Mouse (Mus musculus) midbrain, embryonic 11.5 days (tissue): ENCODE measurements around the gene Ap5b1. TPM values are rescaled to one million over a fixed set of nuclear protein-coding genes. Genes with fewer than 3 reads are reported as not detected.

Source experiments
- ATAC-seq: fragments of 200-750 bp; cut with Nextera tagmentation; 2 replicates; pipeline ENCODE4 v1.8.0; 2017; ENCODE audit warnings: moderate TSS enrichment, moderate library complexity; ENCODE audit not compliant: low FRiP score
- DNase-seq: peaks from one replicate; pipeline ENCODE4 v3.0.0; 2015; ENCODE audit warnings: low spot score; ENCODE audit errors: missing footprints
- H3K27ac ChIP-seq: fragments of 300-500 bp; sonication (generic); 2 replicates; pipeline ENCODE4 v1.5.1; 2014; ENCODE audit warnings: low read depth, low read length
- H3K27me3 ChIP-seq: fragments of 300-500 bp; sonication (generic); 2 replicates; pipeline ENCODE4 v1.6.1; 2014; ENCODE audit warnings: mild to moderate bottlenecking, low read length, moderate library complexity, mixed read lengths; ENCODE audit not compliant: control insufficient read depth, insufficient read depth
- H3K36me3 ChIP-seq: fragments of 300-500 bp; sonication (generic); 2 replicates; pipeline ENCODE4 v1.6.1; 2014; ENCODE audit warnings: mild to moderate bottlenecking, low read length, moderate library complexity, mixed read lengths; ENCODE audit not compliant: control insufficient read depth, insufficient read depth
- H3K4me1 ChIP-seq: fragments of 300-500 bp; sonication (generic); 2 replicates; pipeline ENCODE4 v1.6.1; 2014; ENCODE audit warnings: low read length; ENCODE audit not compliant: control insufficient read depth, insufficient read depth
- H3K4me2 ChIP-seq: fragments of 300-500 bp; sonication (generic); 2 replicates; pipeline ENCODE4 v1.6.1; 2014; ENCODE audit warnings: mild to moderate bottlenecking, moderate library complexity
- H3K4me3 ChIP-seq: fragments of 300-500 bp; sonication (generic); 2 replicates; pipeline ENCODE4 v1.5.1; 2014; ENCODE audit warnings: low read depth, low read length
- H3K9ac ChIP-seq: fragments of 300-500 bp; sonication (generic); 2 replicates; pipeline ENCODE4 v1.6.1; 2014; ENCODE audit warnings: low read length
- H3K9me3 ChIP-seq: fragments of 300-500 bp; sonication (generic); 2 replicates; pipeline ENCODE4 v1.6.1; 2016; ENCODE audit warnings: low read length; ENCODE audit not compliant: control insufficient read depth
- WGBS: fragments of 180-500 bp; shearing (Covaris S2); extraction: QIAGEN DNeasy Blood & Tissue Kit; methylation state at CpG from one replicate; pipeline ENCODE4 v1.1.7; 2014; 5-methylcytosine and 5-hydroxymethylcytosine counted together
- polyA plus RNA-seq: library from polyadenylated mRNA; unstranded; fragments of >200 nt; fragmentation: Nextera tagmentation; extraction: Ambion mirVana; gene quantifications from 2 replicates; pipeline ENCODE4 v1.2.1, GENCODE M21; 2014

Gene Ap5b1
- polyA plus RNA-seq, result 1.0 and 1.5 TPM in 2 replicates

- DNase-seq (peak; percentile 99), ATAC-seq (peak; percentile 89)
- H3K4me2 ChIP-seq, result peak within 1 kb of the TSS; percentile 88
- peak within 1 kb of the TSS; percentile 78 for H3K4me3 ChIP-seq
- WGBS, result under 1% methylated on average over 99 of the region's 102 CpGs
- H3K27me3 ChIP-seq, result peaks cover 14% of the 10 kb centered on the region
- H3K9me3 ChIP-seq, result no peaks in the 10 kb centered on the region
- peak within 1 kb of the TSS; percentile 76 for H3K9ac ChIP-seq
- peaks cover 6% of the 10 kb centered on the region for H3K4me1 ChIP-seq
- peak within 1 kb of the TSS; percentile 68 for H3K27ac ChIP-seq
- H3K36me3 ChIP-seq, result no peaks in the 10 kb centered on the region
These were observed at the start of gene Ap5b1 for GRCm38 (mm10) chr19:5567534-5568469. Gene Ap5b1 (plus strand): TSS chr19:5568025.

GRCm38 (mm10) chr19:5518721-5519120, 49.1 kb upstream of the Ap5b1 start:
- ATAC-seq, result no peak
- no peak overlapping the region for H3K4me2 ChIP-seq
- H3K9ac ChIP-seq, result no peak overlapping the region
- WGBS, result 90% methylated on average over 3 of the region's 3 CpGs
- no peaks in the 10 kb centered on the region for H3K36me3 ChIP-seq
- no peak overlapping the region for H3K27ac ChIP-seq
- H3K27me3 ChIP-seq, result no peaks in the 10 kb centered on the region
- H3K4me3 ChIP-seq, result no peak overlapping the region
- no peak for DNase-seq
- no peaks in the 10 kb centered on the region for H3K4me1 ChIP-seq
- no peaks in the 10 kb centered on the region for H3K9me3 ChIP-seq

DNA sequence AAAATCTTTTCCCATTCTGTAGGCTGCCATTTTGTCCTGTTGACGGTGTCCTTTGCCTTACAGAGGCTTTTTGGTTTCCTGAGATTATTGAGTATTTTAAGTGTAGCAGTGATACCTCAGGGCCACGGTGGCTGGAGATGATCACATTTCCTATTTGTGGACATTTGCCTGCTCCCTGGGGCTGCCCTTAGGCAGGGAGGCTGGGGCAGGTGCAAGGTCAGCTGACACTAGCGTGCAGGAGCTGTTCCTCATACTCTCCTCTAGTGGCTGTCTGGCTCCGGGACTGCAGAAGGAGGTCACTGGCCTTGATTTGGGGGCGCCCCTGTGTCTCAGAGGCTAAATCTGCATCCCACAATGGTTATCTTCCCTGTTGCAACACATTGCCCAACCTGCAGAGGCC, 42.6 kb upstream of the Ap5b1 start:
- ATAC-seq (no peak), DNase-seq (no peak)
- H3K27ac ChIP-seq, result no peak overlapping the region
- H3K4me2 ChIP-seq, result no peak overlapping the region
- H3K9me3 ChIP-seq, result no peaks in the 10 kb centered on the region
- 67% methylated on average over 5 of the region's 5 CpGs for WGBS
- no peaks in the 10 kb centered on the region for H3K27me3 ChIP-seq
- H3K9ac ChIP-seq, result no peak overlapping the region
- H3K36me3 ChIP-seq, result no peaks in the 10 kb centered on the region
- peaks cover 4% of the 10 kb centered on the region; the same call in 1 of the 2 replicates for H3K4me1 ChIP-seq
- no peak overlapping the region for H3K4me3 ChIP-seq

- Histone ChIP-seq H3K4me1 (peaks cover 11% of the 10 kb centered on the region), H3K9ac (no peak overlapping the region), H3K27me3 (no peaks in the 10 kb centered on the region), H3K9me3 (no peaks in the 10 kb centered on the region), H3K4me2 (peak overlapping the region; percentile 15; the same call in 1 of the 2 replicates), H3K27ac (no peak overlapping the region), H3K4me3 (no peak overlapping the region), H3K36me3 (no peaks in the 10 kb centered on the region)
- peak; percentile 91 for ATAC-seq
- peak; percentile 100 for DNase-seq
- WGBS, result 12% methylated on average over 20 of the region's 20 CpGs
These were observed 38.3 kb upstream of the Ap5b1 start for GRCm38 (mm10) chr19:5529325-5530137.

GRCm38 (mm10) chr19:5530138-5530524, 37.7 kb upstream of the Ap5b1 start:
- ATAC-seq (no peak), DNase-seq (no peak)
- peaks cover 11% of the 10 kb centered on the region for H3K4me1 ChIP-seq
- H3K9ac ChIP-seq, result no peak overlapping the region
- no peak overlapping the region for H3K4me3 ChIP-seq
- no peaks in the 10 kb centered on the region for H3K27me3 ChIP-seq
- WGBS, result 35% methylated on average over 7 of the region's 7 CpGs
- H3K4me2 ChIP-seq, result no peak overlapping the region
- no peaks in the 10 kb centered on the region for H3K36me3 ChIP-seq
- H3K27ac ChIP-seq, result no peak overlapping the region
- no peaks in the 10 kb centered on the region for H3K9me3 ChIP-seq

DNA sequence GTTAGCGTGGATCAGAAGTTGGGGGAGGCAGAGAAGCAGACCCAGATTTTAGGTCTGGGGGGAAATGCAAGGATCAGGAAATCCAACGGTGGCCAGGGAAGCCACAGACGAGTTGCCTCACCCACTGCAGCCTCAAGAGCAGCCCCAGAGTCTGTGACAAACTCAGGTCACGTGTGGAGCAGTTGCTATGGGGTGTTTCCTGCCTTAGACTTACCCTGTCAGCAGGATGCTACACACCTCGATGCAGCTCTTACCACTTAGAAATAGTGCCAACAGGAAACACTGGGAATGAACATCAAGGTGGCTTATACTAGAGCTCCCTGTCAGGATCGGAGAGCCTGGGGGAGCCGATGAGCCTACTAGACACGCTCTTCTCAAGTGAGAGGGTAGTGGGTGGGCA, 35.3 kb upstream of the Ap5b1 start:
- 78% methylated on average over 8 of the region's 8 CpGs for WGBS
- no peak for DNase-seq
- Histone ChIP-seq H3K4me3 (no peak overlapping the region), H3K4me1 (peaks cover 11% of the 10 kb centered on the region), H3K4me2 (no peak overlapping the region), H3K27me3 (no peaks in the 10 kb centered on the region), H3K36me3 (no peaks in the 10 kb centered on the region), H3K9me3 (no peaks in the 10 kb centered on the region), H3K9ac (no peak overlapping the region), H3K27ac (no peak overlapping the region)
- no peak for ATAC-seq

DNA sequence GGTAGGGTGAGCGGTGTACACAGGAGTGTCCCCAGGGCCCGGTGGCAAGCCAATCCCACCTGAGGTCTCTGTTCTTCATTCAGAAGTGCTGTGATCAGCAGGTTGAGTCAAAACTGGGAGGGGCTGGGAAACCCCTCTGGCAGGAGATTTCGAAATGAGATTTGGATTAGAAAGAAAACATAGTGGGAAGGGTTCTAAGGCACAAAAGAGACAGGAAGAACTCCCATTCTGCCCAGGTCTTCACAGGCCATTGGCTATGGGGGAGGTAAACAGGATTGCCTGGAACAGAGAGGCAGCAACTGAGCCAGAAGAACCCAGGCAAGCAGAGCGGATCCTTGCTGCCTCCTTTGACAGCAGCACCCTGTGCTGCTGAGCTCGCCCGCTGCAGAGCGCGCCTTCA, 29.0 kb upstream of the Ap5b1 start:
- Histone ChIP-seq H3K27ac (no peak overlapping the region), H3K27me3 (no peaks in the 10 kb centered on the region), H3K4me2 (no peak overlapping the region), H3K9ac (no peak overlapping the region), H3K36me3 (no peaks in the 10 kb centered on the region), H3K9me3 (no peaks in the 10 kb centered on the region), H3K4me1 (no peaks in the 10 kb centered on the region), H3K4me3 (no peak overlapping the region)
- WGBS, result 66% methylated on average over 8 of the region's 8 CpGs
- no peak for DNase-seq
- no peak for ATAC-seq

GRCm38 (mm10) chr19:5543362-5543761, 24.5 kb upstream of the Ap5b1 start:
- ATAC-seq, result no peak
- H3K9me3 ChIP-seq, result no peaks in the 10 kb centered on the region
- H3K4me3 ChIP-seq, result no peak overlapping the region
- H3K27ac ChIP-seq, result no peak overlapping the region
- H3K27me3 ChIP-seq, result no peaks in the 10 kb centered on the region
- H3K4me1 ChIP-seq, result no peaks in the 10 kb centered on the region
- no peaks in the 10 kb centered on the region for H3K36me3 ChIP-seq
- 90% methylated on average over 9 of the region's 9 CpGs for WGBS
- DNase-seq, result no peak
- no peak overlapping the region for H3K4me2 ChIP-seq
- H3K9ac ChIP-seq, result no peak overlapping the region

DNA sequence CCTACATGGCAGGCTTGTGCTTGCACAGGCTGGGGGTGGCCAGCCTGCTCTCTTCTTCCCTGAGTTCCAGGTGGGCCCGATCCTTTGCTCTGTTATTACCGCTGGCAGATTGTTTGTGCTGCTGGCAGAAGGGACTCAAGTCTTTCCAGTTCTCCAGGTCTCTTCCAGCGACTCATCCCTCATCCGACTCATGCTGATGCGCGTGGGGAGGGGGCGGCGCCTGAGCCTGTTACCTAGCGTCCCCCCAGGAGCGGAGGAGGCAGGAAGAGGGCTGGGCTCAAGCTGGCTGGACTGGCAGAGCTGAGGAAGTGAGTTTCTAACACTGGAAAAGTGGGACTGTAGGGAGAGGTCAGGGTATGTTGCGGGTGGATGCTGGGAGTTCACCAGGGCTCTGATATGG, 23.8 kb upstream of the Ap5b1 start:
- Histone ChIP-seq H3K27me3 (no peaks in the 10 kb centered on the region), H3K9me3 (no peaks in the 10 kb centered on the region)
- 55% methylated on average over 11 of the region's 11 CpGs for WGBS

More for the DNA sequence above, 23.8 kb upstream of the Ap5b1 start:
- Histone ChIP-seq H3K4me2 (no peak overlapping the region), H3K9ac (no peak overlapping the region), H3K4me3 (no peak overlapping the region), H3K36me3 (no peaks in the 10 kb centered on the region), H3K27ac (no peak overlapping the region), H3K4me1 (no peaks in the 10 kb centered on the region)
- no peak for ATAC-seq
- no peak for DNase-seq
